Mouse (Mus musculus) heart, embryonic 11.5 days (tissue): ENCODE results near the gene Camk1d. TPM values are rescaled to one million over a fixed set of nuclear protein-coding genes. Genes with fewer than 3 reads are reported as not detected.

Experiments
- ATAC-seq: fragments of 200-750 bp; cut with Nextera tagmentation; replicated peaks from 2 replicates; pipeline ENCODE4 v1.8.0; 2017; ENCODE audit warnings: moderate library complexity; ENCODE audit not compliant: insufficient number of reproducible peaks, low FRiP score, low TSS enrichment
- H3K27ac ChIP-seq: fragments of 300-500 bp; sonication (generic); 2 replicates; pipeline ENCODE4 v1.5.1; 2014; ENCODE audit warnings: mild to moderate bottlenecking, low read depth, low read length
- H3K27me3 ChIP-seq: fragments of 300-500 bp; sonication (generic); 2 replicates; pipeline ENCODE4 v1.6.1; 2014; ENCODE audit warnings: mild to moderate bottlenecking, low read length, mixed read lengths; ENCODE audit not compliant: control insufficient read depth, insufficient read depth
- H3K36me3 ChIP-seq: fragments of 300-500 bp; sonication (generic); 2 replicates; pipeline ENCODE4 v1.6.1; 2014; ENCODE audit warnings: mild to moderate bottlenecking, low read length, moderate library complexity, mixed read lengths; ENCODE audit not compliant: control insufficient read depth, insufficient read depth
- H3K4me1 ChIP-seq: fragments of 300-500 bp; sonication (generic); 2 replicates; pipeline ENCODE4 v1.6.1; 2014; ENCODE audit warnings: low read length; ENCODE audit not compliant: control insufficient read depth, insufficient read depth
- H3K4me2 ChIP-seq: fragments of 300-500 bp; sonication (generic); 2 replicates; pipeline ENCODE4 v1.6.1; 2014; ENCODE audit warnings: mild to moderate bottlenecking, moderate library complexity
- H3K4me3 ChIP-seq: fragments of 300-500 bp; sonication (generic); 2 replicates; pipeline ENCODE4 v1.5.1; 2014; ENCODE audit warnings: low read depth, low read length
- H3K9ac ChIP-seq: fragments of 300-500 bp; sonication (generic); 2 replicates; pipeline ENCODE4 v1.6.1; 2014; ENCODE audit warnings: mild to moderate bottlenecking, low read depth, low read length, moderate library complexity
- H3K9me3 ChIP-seq: fragments of 300-500 bp; sonication (generic); replicated peaks from 2 replicates; pipeline ENCODE4 v1.6.1; 2016; ENCODE audit warnings: low read length; ENCODE audit not compliant: control insufficient read depth
- WGBS: fragments of 180-500 bp; shearing (Covaris S2); extraction: QIAGEN DNeasy Blood & Tissue Kit; methylation state at CpG from one replicate; pipeline ENCODE4 v1.1.7; 2014; ENCODE audit not compliant: insufficient replicate concordance; 5-methylcytosine and 5-hydroxymethylcytosine counted together
- polyA plus RNA-seq: library from polyadenylated mRNA; unstranded; fragments of >200 nt; fragmentation: Nextera tagmentation; extraction: Ambion mirVana; gene quantifications from 2 replicates; pipeline ENCODE4 v1.2.1, GENCODE M21; 2014

Camk1d gene
- polyA plus RNA-seq, 1 experiment from 2014 or later: 2.9 TPM

DNA sequence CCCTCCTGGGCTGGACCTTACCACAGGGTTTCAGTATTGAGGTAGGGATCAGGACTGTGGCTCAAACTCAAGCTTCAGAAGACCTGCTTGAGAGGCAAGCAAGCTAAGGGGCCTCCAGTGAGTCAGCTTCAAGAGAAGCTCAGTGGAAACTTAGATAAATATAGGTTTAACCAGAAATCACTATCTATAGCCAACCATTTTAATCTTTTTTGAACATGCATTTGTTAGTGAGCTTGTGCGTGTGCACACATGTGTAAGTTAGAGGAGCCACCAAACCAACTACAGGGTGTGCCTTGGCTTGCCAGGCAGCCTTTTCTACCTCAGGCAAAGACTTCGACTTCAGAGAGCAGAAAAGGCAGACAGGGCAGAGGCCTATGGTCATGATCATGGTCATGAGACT is 200.7 kb downstream of the Camk1d start:
- Histone ChIP-seq H3K27me3 (no peaks in the 10 kb centered on the region), H3K9ac (no peak overlapping the region), H3K4me1 (no peaks in the 10 kb centered on the region), H3K4me3 (no peak overlapping the region), H3K27ac (no peak overlapping the region), H3K9me3 (no peaks in the 10 kb centered on the region), H3K4me2 (no peak overlapping the region), H3K36me3 (no peaks in the 10 kb centered on the region)
- no peak for ATAC-seq
- 85% methylated on average over 2 of the region's 2 CpGs for WGBS

DNA sequence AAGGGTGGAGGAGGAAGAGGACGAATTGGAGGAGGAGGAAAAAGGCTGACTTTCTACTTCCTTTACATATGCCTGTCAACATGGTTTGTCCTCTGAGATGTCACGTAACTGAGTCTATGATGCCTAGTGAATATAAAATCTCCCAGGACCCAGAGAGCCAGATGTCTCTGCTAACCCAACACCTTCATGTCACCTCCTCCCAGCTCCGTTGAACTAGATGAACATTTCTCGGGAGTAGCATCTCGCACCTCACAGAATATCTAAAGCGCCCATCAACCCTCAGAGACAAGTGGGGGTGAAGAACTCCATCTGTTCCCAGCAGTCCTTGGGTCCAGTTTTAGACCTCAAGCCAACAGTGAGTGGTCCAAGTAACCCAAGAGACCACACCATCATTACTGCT is 204.3 kb downstream of the Camk1d start:
- Histone ChIP-seq H3K4me2 (no peak overlapping the region), H3K9me3 (no peaks in the 10 kb centered on the region), H3K9ac (no peak overlapping the region), H3K36me3 (no peaks in the 10 kb centered on the region), H3K27me3 (no peaks in the 10 kb centered on the region), H3K4me3 (no peak overlapping the region), H3K27ac (no peak overlapping the region), H3K4me1 (no peaks in the 10 kb centered on the region)
- no peak for ATAC-seq
- 71% methylated on average over 6 of the region's 6 CpGs for WGBS

GRCm38 (mm10) chr2:5499620-5500019 is 214.7 kb downstream of the Camk1d start:
- no peak for ATAC-seq
- WGBS: 71% methylated on average over 4 of the region's 4 CpGs

GRCm38 (mm10) chr2:5489916-5490315 is 224.4 kb downstream of the Camk1d start:
- Histone ChIP-seq H3K36me3 (no peaks in the 10 kb centered on the region), H3K9ac (no peak overlapping the region), H3K9me3 (no peaks in the 10 kb centered on the region), H3K4me2 (no peak overlapping the region), H3K27ac (no peak overlapping the region), H3K4me3 (no peak overlapping the region), H3K27me3 (no peaks in the 10 kb centered on the region), H3K4me1 (no peaks in the 10 kb centered on the region)
- no peak for ATAC-seq
- 62% methylated on average over 5 of the region's 5 CpGs for WGBS

More at GRCm38 (mm10) chr2:5499620-5500019, 214.7 kb downstream of the Camk1d start:
- no peak overlapping the region for H3K4me3 ChIP-seq
- H3K9me3 ChIP-seq: no peaks in the 10 kb centered on the region
- no peaks in the 10 kb centered on the region for H3K36me3 ChIP-seq
- H3K9ac ChIP-seq: no peak overlapping the region
- H3K27ac ChIP-seq: no peak overlapping the region
- no peaks in the 10 kb centered on the region for H3K27me3 ChIP-seq
- no peak overlapping the region for H3K4me2 ChIP-seq
- H3K4me1 ChIP-seq: no peaks in the 10 kb centered on the region

- Histone ChIP-seq H3K4me1 (no peaks in the 10 kb centered on the region), H3K36me3 (no peaks in the 10 kb centered on the region), H3K27ac (no peak overlapping the region), H3K4me2 (no peak overlapping the region), H3K27me3 (no peaks in the 10 kb centered on the region), H3K9me3 (no peaks in the 10 kb centered on the region), H3K4me3 (no peak overlapping the region), H3K9ac (no peak overlapping the region)
- WGBS: 72% methylated on average over 3 of the region's 3 CpGs
- no peak for ATAC-seq
Measured at GRCm38 (mm10) chr2:5487344-5487743, 227.0 kb downstream of the Camk1d start.

- 78% methylated on average over 7 of the region's 7 CpGs for WGBS
- ATAC-seq: no peak
- no peak overlapping the region for H3K4me3 ChIP-seq
Measured at GRCm38 (mm10) chr2:5486663-5487062, 227.7 kb downstream of the Camk1d start.

GRCm38 (mm10) chr2:5485786-5486185 is 228.5 kb downstream of the Camk1d start:
- no peaks in the 10 kb centered on the region for H3K9me3 ChIP-seq
- no peak for ATAC-seq
- H3K4me1 ChIP-seq: no peaks in the 10 kb centered on the region
- H3K4me2 ChIP-seq: no peak overlapping the region
- no peaks in the 10 kb centered on the region for H3K27me3 ChIP-seq
- H3K36me3 ChIP-seq: no peaks in the 10 kb centered on the region
- no peak overlapping the region for H3K27ac ChIP-seq
- H3K9ac ChIP-seq: no peak overlapping the region
- 87% methylated on average over 6 of the region's 6 CpGs for WGBS
- H3K4me3 ChIP-seq: no peak overlapping the region

More at GRCm38 (mm10) chr2:5486663-5487062, 227.7 kb downstream of the Camk1d start:
- Histone ChIP-seq H3K27ac (no peak overlapping the region), H3K36me3 (no peaks in the 10 kb centered on the region), H3K9me3 (no peaks in the 10 kb centered on the region), H3K4me2 (no peak overlapping the region), H3K9ac (no peak overlapping the region), H3K27me3 (no peaks in the 10 kb centered on the region), H3K4me1 (no peaks in the 10 kb centered on the region)

DNA sequence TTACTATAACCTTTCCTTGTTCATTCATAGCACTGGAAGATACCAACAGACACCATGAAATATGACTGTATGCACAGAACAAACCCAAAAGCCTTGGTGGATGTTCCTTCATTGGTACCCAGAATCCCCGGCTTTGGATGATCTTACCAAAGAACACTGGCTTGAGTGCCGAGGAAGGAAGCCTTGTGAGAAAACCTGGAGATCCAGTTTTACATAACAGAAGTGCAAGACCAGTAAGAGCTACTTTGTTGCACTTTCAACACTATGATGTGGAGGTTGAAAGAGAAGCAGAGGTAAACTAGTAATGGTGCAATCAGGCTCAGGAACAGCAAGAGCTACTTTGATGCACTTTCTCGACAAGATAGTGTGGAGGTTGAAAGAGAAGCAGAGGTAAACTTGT is 234.4 kb downstream of the Camk1d start:
- no peak overlapping the region for H3K27ac ChIP-seq
- H3K9ac ChIP-seq: no peak overlapping the region
- ATAC-seq: no peak
- H3K4me3 ChIP-seq: no peak overlapping the region
- H3K36me3 ChIP-seq: no peaks in the 10 kb centered on the region
- no peaks in the 10 kb centered on the region for H3K27me3 ChIP-seq
- no peak overlapping the region for H3K4me2 ChIP-seq
- no peaks in the 10 kb centered on the region for H3K9me3 ChIP-seq
- 70% methylated on average over 3 of the region's 3 CpGs for WGBS
- no peaks in the 10 kb centered on the region for H3K4me1 ChIP-seq

DNA sequence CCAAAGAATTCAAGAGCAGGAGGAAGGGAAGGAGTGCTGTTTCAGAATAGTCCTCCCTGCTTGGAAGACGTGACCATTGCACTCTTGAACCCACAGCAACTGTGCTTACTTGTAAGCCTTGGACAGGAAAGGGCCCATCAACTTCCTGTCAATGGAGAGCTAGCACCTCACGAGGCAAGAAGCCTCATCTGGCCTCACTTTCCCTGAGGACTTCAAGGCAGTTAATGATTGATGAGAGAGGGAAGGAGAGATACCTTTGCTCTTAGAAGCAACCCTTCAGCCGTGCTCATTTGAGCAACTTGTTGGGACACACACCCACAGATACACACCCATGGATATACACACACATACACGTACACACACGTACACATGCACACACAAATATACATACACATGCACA is 235.6 kb downstream of the Camk1d start:
- Histone ChIP-seq H3K36me3 (no peaks in the 10 kb centered on the region), H3K9ac (no peak overlapping the region), H3K4me2 (no peak overlapping the region), H3K27ac (no peak overlapping the region), H3K4me1 (no peaks in the 10 kb centered on the region), H3K9me3 (no peaks in the 10 kb centered on the region), H3K4me3 (no peak overlapping the region), H3K27me3 (no peaks in the 10 kb centered on the region)
- WGBS: 77% methylated on average over 5 of the region's 5 CpGs
- ATAC-seq: no peak
